Mouse (Mus musculus): ENCODE measurements around the gene Rnps1. TPM values are rescaled to one million over a fixed set of nuclear protein-coding genes. Genes with fewer than 3 reads are reported as not detected.

Gene Rnps1
- polyA plus RNA-seq, 1 experiment from 2014 or later: 471 TPM

Other genes starting within 250 kb of the Rnps1 start
- gene Atp6v0c, start 244.9 kb upstream of the Rnps1 start, polyA plus RNA-seq (2016; fragmentation: Nextera tagmentation; extraction: Ambion mirVana): 422 and 435 TPM in 2 replicates
- 6.0 and 6.1 TPM in 2 replicates for gene Tbc1d24, start 209.0 kb upstream of the Rnps1 start, polyA plus RNA-seq (2016; fragmentation: Nextera tagmentation; extraction: Ambion mirVana)
- gene Ntn3, start 205.0 kb upstream of the Rnps1 start, polyA plus RNA-seq (2016; fragmentation: Nextera tagmentation; extraction: Ambion mirVana): 5.0 and 7.3 TPM in 2 replicates
- 23.0 and 24.8 TPM in 2 replicates for gene Tedc2, start 193.7 kb upstream of the Rnps1 start, polyA plus RNA-seq (2016; fragmentation: Nextera tagmentation; extraction: Ambion mirVana)
- gene Ccnf, start 163.1 kb upstream of the Rnps1 start, polyA plus RNA-seq (2016; fragmentation: Nextera tagmentation; extraction: Ambion mirVana): 113 and 122 TPM in 2 replicates
- gene Abca17, start 63.5 kb upstream of the Rnps1 start, polyA plus RNA-seq (2016; fragmentation: Nextera tagmentation; extraction: Ambion mirVana): 0.16 TPM in 1 of 2 replicates, not detected in the other
- gene Abca3, start 62.6 kb upstream of the Rnps1 start, polyA plus RNA-seq (2016; fragmentation: Nextera tagmentation; extraction: Ambion mirVana): 6.1 and 7.1 TPM in 2 replicates
- gene Eci1, start 12.1 kb downstream of the Rnps1 start, polyA plus RNA-seq (2016; fragmentation: Nextera tagmentation; extraction: Ambion mirVana): 86.2 and 89.0 TPM in 2 replicates
- 2.5 and 3.6 TPM in 2 replicates for gene Dnase1l2, start 28.5 kb downstream of the Rnps1 start, polyA plus RNA-seq (2016; fragmentation: Nextera tagmentation; extraction: Ambion mirVana)
- gene E4f1, start 55.7 kb downstream of the Rnps1 start, polyA plus RNA-seq (2016; fragmentation: Nextera tagmentation; extraction: Ambion mirVana): 35.5 and 36.6 TPM in 2 replicates
- gene Pgp, start 55.8 kb downstream of the Rnps1 start, polyA plus RNA-seq (2016; fragmentation: Nextera tagmentation; extraction: Ambion mirVana): 71.0 and 72.8 TPM in 2 replicates
- 0.36 and 0.67 TPM in 2 replicates for gene Bricd5, start 59.3 kb downstream of the Rnps1 start, polyA plus RNA-seq (2016; fragmentation: Nextera tagmentation; extraction: Ambion mirVana)
- gene Mlst8, start 64.5 kb downstream of the Rnps1 start, polyA plus RNA-seq (2016; fragmentation: Nextera tagmentation; extraction: Ambion mirVana): 37.5 and 39.0 TPM in 2 replicates
- gene Caskin1, start 74.0 kb downstream of the Rnps1 start, polyA plus RNA-seq (2016; fragmentation: Nextera tagmentation; extraction: Ambion mirVana): 3.1 and 3.9 TPM in 2 replicates
- gene Traf7, start 113.4 kb downstream of the Rnps1 start, polyA plus RNA-seq (2016; fragmentation: Nextera tagmentation; extraction: Ambion mirVana): 116 and 121 TPM in 2 replicates
- gene Rab26, start 119.6 kb downstream of the Rnps1 start, polyA plus RNA-seq (2016; fragmentation: Nextera tagmentation; extraction: Ambion mirVana): 2.6 TPM in 2 replicates
- gene Pkd1, start 135.3 kb downstream of the Rnps1 start, polyA plus RNA-seq (2016; fragmentation: Nextera tagmentation; extraction: Ambion mirVana): 14.9 and 16.3 TPM in 2 replicates
- gene Tsc2, start 218.1 kb downstream of the Rnps1 start, polyA plus RNA-seq (2016; fragmentation: Nextera tagmentation; extraction: Ambion mirVana): 70.2 and 70.4 TPM in 2 replicates
- gene Nthl1, start 218.1 kb downstream of the Rnps1 start, polyA plus RNA-seq (2016; fragmentation: Nextera tagmentation; extraction: Ambion mirVana): 22.4 and 27.3 TPM in 2 replicates
- 31.7 and 37.3 TPM in 2 replicates for gene Slc9a3r2, start 235.8 kb downstream of the Rnps1 start, polyA plus RNA-seq (2016; fragmentation: Nextera tagmentation; extraction: Ambion mirVana)
- not detected in 2 replicates for gene Npw, start 243.9 kb downstream of the Rnps1 start, polyA plus RNA-seq (2016; fragmentation: Nextera tagmentation; extraction: Ambion mirVana)